Mouse (Mus musculus) small intestine, adult 10 weeks (tissue): ENCODE measurements around the gene Pou2f2. TPM values are rescaled to one million over a fixed set of nuclear protein-coding genes. Genes with fewer than 3 reads are reported as not detected.

Experiments
- polyA plus RNA-seq: library from polyadenylated mRNA; stranded (reverse); fragments of 350-450 nt; fragmentation: Illumina TruSeq; extraction: RNeasy Lipid Tissue Mini Kit (QIAGEN cat#74804); gene quantifications from one replicate; pipeline ENCODE4 v1.2.3, GENCODE M21; 2014; ENCODE audit warnings: low replicate concordance

Pou2f2 gene
- polyA plus RNA-seq, result 0.82 TPM

DNA sequence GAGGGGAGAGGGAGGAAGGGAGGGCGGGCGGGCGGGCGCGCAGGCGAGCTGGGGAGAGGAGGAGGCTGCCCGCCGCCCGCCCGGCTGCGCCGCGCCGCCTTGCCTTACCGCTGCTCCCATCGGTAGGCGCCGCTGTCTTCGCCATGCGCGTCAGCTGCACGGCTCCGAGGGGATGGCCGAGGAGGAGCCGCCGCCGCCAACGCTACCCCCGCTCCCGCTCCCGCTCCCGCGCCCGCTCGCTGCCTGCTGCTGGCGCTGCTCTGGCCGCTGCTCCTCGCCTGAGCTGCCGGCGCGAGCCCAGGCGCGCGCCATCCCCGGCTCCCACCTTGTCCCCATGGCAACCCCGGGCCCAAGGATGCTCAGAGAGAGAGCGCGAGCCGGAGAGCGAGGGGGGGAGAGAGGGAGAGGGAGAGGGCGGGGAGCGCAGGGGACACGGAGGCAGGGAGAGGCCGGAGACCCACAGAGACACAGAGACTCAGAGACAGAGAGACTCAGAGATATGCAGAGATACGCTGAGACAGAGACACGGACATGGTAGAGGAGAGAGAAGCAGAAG lies at the start of gene Pou2f2:
Pou2f2 (minus strand) TSS at position 121 of the 556 bp plus-strand sequence.

DNA sequence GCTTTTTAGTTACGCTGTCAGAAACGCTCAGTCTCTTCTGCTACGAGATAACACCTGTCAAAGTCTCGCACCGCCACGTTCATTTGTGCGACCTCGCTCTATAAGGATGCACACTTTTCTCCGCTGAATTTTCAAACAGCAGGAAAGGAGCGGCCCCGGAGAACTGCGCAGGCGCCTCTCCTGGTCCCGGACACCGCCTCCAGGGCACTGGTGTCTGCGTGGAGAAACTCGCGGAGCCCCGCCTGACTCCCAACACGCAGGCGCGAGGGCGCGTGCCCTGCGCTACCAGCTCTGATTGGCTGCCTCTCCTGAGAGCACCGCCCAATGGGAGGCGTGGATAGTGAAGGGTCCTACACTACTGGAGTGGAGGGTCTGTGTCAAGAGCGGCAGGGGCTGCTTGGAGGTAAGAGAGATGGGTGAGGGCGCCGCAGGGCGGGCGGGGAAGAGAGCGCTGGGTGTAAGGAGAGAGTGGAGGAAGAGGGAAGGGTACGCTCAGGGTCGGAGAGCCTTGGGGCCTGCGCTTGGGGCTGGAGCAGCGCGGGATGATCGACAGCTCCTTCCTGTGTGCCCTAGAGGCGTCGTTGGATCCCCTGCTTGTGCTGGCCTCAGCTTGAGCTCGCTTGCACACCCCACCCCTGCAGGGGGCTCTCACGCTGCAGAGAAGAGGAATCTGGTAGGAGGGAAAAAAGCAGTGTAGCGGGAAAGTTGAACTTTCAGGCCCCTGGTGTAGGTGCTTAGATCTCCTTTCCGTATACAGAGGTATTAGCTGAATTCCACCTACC lies 41.8 kb upstream of the Pou2f2 start, which contains the start of gene Zfp526:
Zfp526 (plus strand) TSS at position 324 of the 782 bp plus-strand sequence.

DNA sequence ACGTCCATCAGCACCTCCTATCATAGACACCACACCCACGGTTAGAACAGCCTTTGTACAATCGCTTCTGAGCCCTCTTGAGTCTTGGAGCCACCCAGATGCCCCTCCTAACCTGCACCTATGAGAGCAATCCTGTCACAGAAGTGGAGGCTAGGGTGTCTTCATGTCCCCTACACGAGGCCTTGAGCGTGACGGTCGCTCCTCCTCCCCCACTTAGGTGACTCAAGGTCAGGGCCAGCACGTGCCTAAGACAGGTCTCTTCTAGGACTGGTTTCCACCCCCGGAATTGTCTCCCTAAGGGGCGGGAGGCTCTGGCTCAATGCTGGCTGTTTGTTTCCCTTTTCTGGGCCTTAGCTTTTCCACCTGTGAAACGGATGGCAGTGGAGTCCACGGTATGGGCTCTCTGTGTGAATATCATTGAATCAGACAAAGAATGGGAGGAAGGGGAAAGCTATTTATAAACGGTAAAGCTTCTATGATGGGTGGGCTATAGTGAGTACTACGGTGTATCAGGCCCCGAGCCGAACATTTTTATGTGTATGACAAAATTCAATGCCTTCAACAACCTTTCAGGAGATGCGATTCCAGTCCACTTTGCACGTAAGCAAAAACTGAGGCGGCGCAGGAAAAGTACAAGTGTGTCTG lies 41.1 kb upstream of the Pou2f2 start, which contains the start of gene Dedd2:
Dedd2 (minus strand) TSS at position 159 of the 645 bp plus-strand sequence.

DNA sequence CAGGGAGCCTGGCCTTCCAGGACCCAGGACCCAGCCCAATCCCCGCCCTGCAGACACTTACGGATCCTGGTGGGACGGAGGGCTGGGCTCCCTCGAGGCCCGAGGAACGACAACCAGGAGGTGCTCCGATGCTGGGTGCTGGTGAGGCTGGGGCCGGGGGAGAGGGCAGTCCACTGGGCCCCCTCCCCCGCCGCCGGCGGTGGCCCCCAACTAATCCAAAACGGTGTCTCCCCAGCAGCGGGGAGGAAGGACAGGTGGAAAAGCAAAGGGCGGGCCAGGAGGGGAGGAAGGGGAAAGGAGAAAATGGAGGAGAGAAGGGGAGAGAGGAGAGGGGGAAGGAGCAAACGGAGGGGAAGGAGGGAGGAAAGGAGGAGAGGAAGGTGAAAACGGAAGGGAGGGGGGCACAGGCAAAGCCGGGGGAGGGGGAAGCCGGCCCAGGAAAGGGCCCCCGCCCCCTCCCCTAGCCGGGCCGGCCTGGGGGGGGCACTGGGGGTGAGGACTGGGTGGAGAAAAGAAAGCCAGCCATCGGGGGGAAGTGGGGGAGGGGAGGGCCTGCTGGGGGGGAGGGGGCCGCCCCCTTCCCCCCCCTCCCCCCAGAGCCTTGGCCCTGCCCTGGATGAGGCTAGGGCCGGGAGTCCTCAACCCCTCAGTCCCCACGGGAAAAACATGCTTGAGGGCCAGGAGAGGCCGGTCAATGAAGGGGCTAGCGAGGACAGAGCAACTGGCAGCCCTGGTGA lies 107.4 kb downstream of the Pou2f2 start, which contains the start of the genes Grik5 and Zfp574:
Grik5 (minus strand) TSS at position 368 of the 737 bp plus-strand sequence.
Zfp574 (plus strand) TSS at position 589 of the 737 bp plus-strand sequence.

Other genes with a start within 250 kb of the Pou2f2 start
- gene Gm4881, start 235.2 kb downstream of the Pou2f2 start, polyA plus RNA-seq, result not detected
- not detected for gene Rabac1, start 207.0 kb downstream of the Pou2f2 start, polyA plus RNA-seq
- gene Atp1a3, start 173.8 kb downstream of the Pou2f2 start, polyA plus RNA-seq, result not detected
- not detected for gene Grik5, start 107.4 kb downstream of the Pou2f2 start, polyA plus RNA-seq
- 0.71 TPM for gene Zfp574, start 107.2 kb downstream of the Pou2f2 start, polyA plus RNA-seq
- 0.56 TPM for gene Dedd2, start 40.9 kb upstream of the Pou2f2 start, polyA plus RNA-seq
- 0.56 TPM for gene Zfp526, start 41.7 kb upstream of the Pou2f2 start, polyA plus RNA-seq
- gene Gsk3a, start 58.1 kb upstream of the Pou2f2 start, polyA plus RNA-seq, result 7.5 TPM
- 0.93 TPM for gene Erf, start 71.0 kb upstream of the Pou2f2 start, polyA plus RNA-seq
- gene Cic, start 88.0 kb upstream of the Pou2f2 start, polyA plus RNA-seq, result 12.5 TPM
- gene Pafah1b3, start 118.3 kb upstream of the Pou2f2 start, polyA plus RNA-seq, result 1.6 TPM
- not detected for gene Prr19, start 121.7 kb upstream of the Pou2f2 start, polyA plus RNA-seq
- gene Tmem145, start 126.4 kb upstream of the Pou2f2 start, polyA plus RNA-seq, result not detected
- gene Megf8, start 137.4 kb upstream of the Pou2f2 start, polyA plus RNA-seq, result 0.30 TPM
- not detected for gene Cnfn, start 190.0 kb upstream of the Pou2f2 start, polyA plus RNA-seq
- gene Lipe, start 219.0 kb upstream of the Pou2f2 start, polyA plus RNA-seq, result 0.52 TPM
- gene Cxcl17, start 233.2 kb upstream of the Pou2f2 start, polyA plus RNA-seq, result not detected